ENCODE assay signal across 23 mouse cellular contexts in the genomic region with DNA sequence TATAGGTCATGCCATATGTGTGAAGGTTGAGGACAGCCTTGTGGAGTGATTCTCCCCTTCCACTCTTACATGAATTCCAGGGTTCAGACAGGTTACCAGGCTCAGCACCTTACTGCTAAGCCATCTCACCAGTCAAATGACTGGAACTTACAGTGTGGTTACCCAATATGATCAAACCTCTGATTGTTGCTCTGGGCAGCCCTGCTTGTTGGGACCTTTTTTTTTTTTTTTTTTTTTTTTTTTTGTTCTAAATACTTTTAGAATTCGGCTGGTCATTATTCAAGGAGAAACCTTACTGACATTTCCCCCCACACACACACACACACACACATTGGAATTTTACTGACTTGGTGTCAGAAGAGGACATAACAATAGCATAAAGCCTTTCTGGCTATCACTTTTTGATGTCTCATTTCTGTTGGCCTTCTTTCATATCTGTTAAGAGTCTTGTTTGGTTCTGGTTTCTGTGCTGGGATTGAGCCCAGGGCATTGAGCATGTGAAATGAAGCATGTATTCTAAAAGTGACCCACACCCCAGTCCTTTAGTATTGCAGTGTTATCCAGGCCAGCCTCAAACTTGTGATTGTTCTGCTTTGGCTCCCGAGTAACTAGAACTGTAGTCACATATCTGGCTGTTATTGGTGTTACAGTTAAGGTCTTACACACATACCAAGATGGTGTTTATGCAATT. TPM values are rescaled to one million over a fixed set of nuclear protein-coding genes. Genes with fewer than 3 reads are reported as not detected.
A peak's percentile ranks its signal among the peaks of the same experiment; 100 is the strongest.
DNase-seq lines count a peak whose midpoint lies in the region; ATAC-seq and TF ChIP-seq lines count a peak whose summit lies in the region.
"Had no signal": no experiment of that assay in that cellular context is flagged by ENCODE, and none has a peak within 500 bp of the region (broad histone marks: within the 10 kb centered on the region; RNA-seq: fewer than 3 reads in every experiment).

No protein-coding gene starts in this region.

- peak; percentile 57 for DNase-seq in heart, adult 11 months
- DNase-seq in heart, adult 9 months (ENCODE audit: low spot score in 2 of 2): no peak
- no peak for DNase-seq in liver, embryonic 11.5 days (ENCODE audit: low spot score)
- DNase-seq in Muller cell, postnatal 12 days (ENCODE audit: inconsistent ontology term): peak; percentile 85
- no peak for DNase-seq in liver, embryonic 14.5 days (ENCODE audit: low read depth in 3 of 3, low spot score in 3 of 3)
- DNase-seq in right cerebral cortex, postnatal 14 days: no peak
- DNase-seq: adrenal gland, postnatal 10 days; cerebellum, adult 8-10 months; cerebellum, postnatal 36 days; embryo, embryonic 11 days; kidney, postnatal 10 days; right cerebral cortex, postnatal 4 days; thymus, postnatal 14 days had no signal

- H3K9me3 ChIP-seq in liver, embryonic 12.5 days (replicated peaks): no peaks in the 10 kb centered on the region
- no peaks in the 10 kb centered on the region for H3K9me3 ChIP-seq in liver, embryonic 11.5 days (ENCODE audit: control insufficient read depth, low read length)
- H3K9me3 ChIP-seq in liver, embryonic 14.5 days (ENCODE audit: control insufficient read depth, low read length): no peaks in the 10 kb centered on the region
- H3K9me3 ChIP-seq: embryonic facial prominence, embryonic 13.5 days; forebrain, embryonic 13.5 days; midbrain, embryonic 13.5 days had no signal

- peaks cover 84% of the 10 kb centered on the region for H3K4me1 ChIP-seq in liver, embryonic 12.5 days
- peaks cover 36% of the 10 kb centered on the region for H3K4me1 ChIP-seq in liver, embryonic 11.5 days (replicated peaks; ENCODE audit: control insufficient read depth, insufficient read depth, low read length)
- peaks cover 37 to 51% of the 10 kb centered on the region in 2 experiments for H3K4me1 ChIP-seq in liver, embryonic 14.5 days (replicated peaks; ENCODE audit: control insufficient read depth in 2 of 2, insufficient read depth in 2 of 2, low read length in 1 of 2)

- no peak overlapping the region for H3K9ac ChIP-seq in liver, embryonic 12.5 days
- H3K9ac ChIP-seq in liver, embryonic 11.5 days (ENCODE audit: low read depth, low read length): no peak overlapping the region
- H3K9ac ChIP-seq in liver, embryonic 14.5 days (replicated peaks): 0 out of 2 replicates have a peak overlapping the region, but pooled peaks have one; percentile 3
- H3K9ac ChIP-seq: embryonic facial prominence, embryonic 13.5 days; forebrain, embryonic 13.5 days; midbrain, embryonic 13.5 days had no signal

- no peak overlapping the region for H3K4me3 ChIP-seq in liver, embryonic 12.5 days
- no peak overlapping the region for H3K4me3 ChIP-seq in liver, embryonic 11.5 days (ENCODE audit: low read depth, low read length)
- no peak overlapping the region for H3K4me3 ChIP-seq in liver, embryonic 14.5 days (ENCODE audit: insufficient read depth in 1 of 2, low read depth in 2 of 2, low read length in 2 of 2)
- H3K4me3 ChIP-seq: embryonic facial prominence, embryonic 13.5 days; erythroblast, embryonic 14.5 days; forebrain, embryonic 13.5 days; midbrain, embryonic 13.5 days had no signal

- TF ChIP-seq EP300 in liver, embryonic 14.5 days (IDR thresholded peaks at IDR 0.05; ENCODE audit: low read depth): no peak

- no peak for ATAC-seq in liver, embryonic 12.5 days
- ATAC-seq in liver, embryonic 11.5 days (replicated peaks; ENCODE audit: low FRiP score): no peak
- no peak for ATAC-seq in liver, embryonic 14.5 days (ENCODE audit: insufficient read depth)
- ATAC-seq: CD4-positive, CD25-positive, alpha-beta regulatory T cell, adult 4 months; forebrain, embryonic 13.5 days; hindbrain, embryonic 16.5 days; intestine, postnatal 0 days; lung, postnatal 0 days; midbrain, embryonic 13.5 days had no signal

- no peak for TF ChIP-seq CTCF in liver, embryonic 14.5 days (IDR thresholded peaks at IDR 0.05; ENCODE audit: low read depth)

- H3K36me3 ChIP-seq in liver, embryonic 12.5 days: peaks cover 4% of the 10 kb centered on the region; the same call in 1 of the 2 replicates
- H3K36me3 ChIP-seq in liver, embryonic 11.5 days (ENCODE audit: control insufficient read depth, insufficient read depth, low read length): no peaks in the 10 kb centered on the region
- no peaks in the 10 kb centered on the region for H3K36me3 ChIP-seq in liver, embryonic 14.5 days (replicated peaks; ENCODE audit: control insufficient read depth, insufficient read depth, low read depth)
- H3K36me3 ChIP-seq: embryonic facial prominence, embryonic 13.5 days; midbrain, embryonic 13.5 days had no signal

- WGBS in liver, embryonic 12.5 days (ENCODE audit: insufficient replicate concordance): 41% methylated on average over 2 of the region's 2 CpGs
- 59% methylated on average over 2 of the region's 2 CpGs for WGBS in liver, embryonic 11.5 days
- 61% methylated on average over 2 of the region's 2 CpGs for WGBS in liver, embryonic 14.5 days (ENCODE audit: insufficient replicate concordance)

- H3K27ac ChIP-seq in liver, embryonic 12.5 days: peak overlapping the region; percentile 43
- H3K27ac ChIP-seq in liver, embryonic 11.5 days (ENCODE audit: low read depth, low read length): no peak overlapping the region
- peak overlapping the region; percentile 42 for H3K27ac ChIP-seq in liver, embryonic 14.5 days
- H3K27ac ChIP-seq: embryonic facial prominence, embryonic 13.5 days; forebrain, embryonic 13.5 days; midbrain, embryonic 13.5 days had no signal

- no peaks in the 10 kb centered on the region for H3K27me3 ChIP-seq in liver, embryonic 12.5 days (replicated peaks)
- H3K27me3 ChIP-seq in liver, embryonic 11.5 days (replicated peaks; ENCODE audit: control insufficient read depth, insufficient read depth, low read length): no peaks in the 10 kb centered on the region
- H3K27me3 ChIP-seq in liver, embryonic 14.5 days (ENCODE audit: control insufficient read depth, insufficient read depth, low read length): no peaks in the 10 kb centered on the region
- H3K27me3 ChIP-seq: embryonic facial prominence, embryonic 13.5 days; forebrain, embryonic 13.5 days; midbrain, embryonic 13.5 days had no signal

- H3K4me2 ChIP-seq in liver, embryonic 12.5 days: no peak overlapping the region
- no peak overlapping the region for H3K4me2 ChIP-seq in liver, embryonic 11.5 days
- H3K4me2 ChIP-seq in liver, embryonic 14.5 days (ENCODE audit: low read depth): no peak overlapping the region
- H3K4me2 ChIP-seq: embryonic facial prominence, embryonic 13.5 days; forebrain, embryonic 13.5 days; heart, embryonic 11.5 days; midbrain, embryonic 13.5 days had no signal

RNA-seq across cellular contexts. Expression of gene Ncor1, which starts 5.0 kb away (rescaled TPM):
- polyA plus RNA-seq in liver, embryonic 12.5 days (2016; fragmentation: Nextera tagmentation; extraction: Ambion mirVana): 108 and 112 TPM in 2 replicates
- 133 and 144 TPM in 2 replicates for polyA plus RNA-seq in liver, embryonic 11.5 days (2014; fragmentation: Nextera tagmentation; extraction: Ambion mirVana)
- 35.4 and 37.1 TPM in 2 replicates for polyA plus RNA-seq in liver, embryonic 14.5 days (2012; rRNA removed)
- polyA plus RNA-seq in liver, embryonic 14.5 days (2014; fragmentation: Nextera tagmentation; extraction: Ambion mirVana): 54.3 and 65.3 TPM in 2 replicates

RNA-seq across cellular contexts. Expression of gene Pigl, which starts 5.1 kb away (rescaled TPM):
- polyA plus RNA-seq in liver, embryonic 12.5 days (2016; fragmentation: Nextera tagmentation; extraction: Ambion mirVana): 7.9 TPM in 2 replicates
- polyA plus RNA-seq in liver, embryonic 11.5 days (2014; fragmentation: Nextera tagmentation; extraction: Ambion mirVana): 15.3 and 15.7 TPM in 2 replicates
- polyA plus RNA-seq in liver, embryonic 14.5 days (2012; rRNA removed): 3.5 and 3.9 TPM in 2 replicates
- polyA plus RNA-seq in liver, embryonic 14.5 days (2014; fragmentation: Nextera tagmentation; extraction: Ambion mirVana): 4.1 and 4.3 TPM in 2 replicates

Comparison
In these comparisons a context has a peak if more than half of its experiments do, and no peak if none do; other contexts are left out.
1. DNase-seq: peak in heart, adult 11 months (single experiment) and Muller cell, postnatal 12 days (single experiment); none in heart, adult 9 months (0 of 2), liver, embryonic 11.5 days (single experiment), liver, embryonic 14.5 days (0 of 3) and right cerebral cortex, postnatal 14 days (single experiment).